Mouse (Mus musculus) testis, adult 2 months (tissue): Measurements from ENCODE around the gene Lifr. TPM values are rescaled to one million over a fixed set of nuclear protein-coding genes. Genes with fewer than 3 reads are reported as not detected.

ENCODE experiments used
- H3K27ac ChIP-seq: fragments of 200-500 bp; 2 replicates; pipeline ENCODE4 v1.5.1; 2012; ENCODE audit warnings: low read depth, low read length; ENCODE audit not compliant: control insufficient read depth, insufficient read depth
- H3K27me3 ChIP-seq: fragments of 200-500 bp; 2 replicates; pipeline ENCODE4 v1.6.1; 2012; ENCODE audit warnings: mild to moderate bottlenecking, low read length, moderate library complexity; ENCODE audit not compliant: control insufficient read depth, insufficient read depth
- H3K36me3 ChIP-seq: fragments of 200-500 bp; 2 replicates; pipeline ENCODE4 v1.6.1; 2012; ENCODE audit warnings: mild to moderate bottlenecking, low read length; ENCODE audit not compliant: control insufficient read depth, insufficient read depth
- H3K4me1 ChIP-seq: fragments of 200-500 bp; 2 replicates; pipeline ENCODE4 v1.6.1; 2012; ENCODE audit warnings: low read length; ENCODE audit not compliant: control insufficient read depth, insufficient read depth
- H3K4me3 ChIP-seq: fragments of 200-500 bp; 2 replicates; pipeline ENCODE4 v1.5.1; 2012; ENCODE audit warnings: low read depth, mild to moderate bottlenecking, low read length, moderate library complexity, mixed read lengths; ENCODE audit not compliant: control insufficient read depth
- CTCF ChIP-seq: fragments of 200-500 bp; IDR thresholded peaks from 2 replicates; pipeline ENCODE4 v1.5.1; 2012; ENCODE audit warnings: low read depth, mild to moderate bottlenecking, inconsistent platforms, low read length, moderate library complexity; ENCODE audit not compliant: control insufficient read depth, insufficient read depth, insufficient replicate concordance
- POLR2A ChIP-seq: fragments of 200-500 bp; IDR thresholded peaks from 2 replicates; pipeline ENCODE4 v1.6.1; 2012; ENCODE audit warnings: low read depth, mild to moderate bottlenecking, inconsistent platforms, low read length, moderate library complexity; ENCODE audit not compliant: control insufficient read depth
- polyA plus RNA-seq: library from polyadenylated mRNA; depleted of rRNA; stranded (reverse); fragments of >200 nt; gene quantifications from 2 replicates; pipeline ENCODE4 v1.2.3, GENCODE M21; 2012

Gene Lifr
- polyA plus RNA-seq, 1 experiment: 7.6 TPM

- Histone ChIP-seq H3K4me3 (peak overlapping the region; percentile 48), H3K27ac (peak overlapping the region; percentile 54), H3K36me3 (no peaks in the 10 kb centered on the region), H3K4me1 (peaks cover 16% of the 10 kb centered on the region), H3K27me3 (no peaks in the 10 kb centered on the region)
- TF ChIP-seq POLR2A: no peak
- no peak for TF ChIP-seq CTCF
Measured at GRCm38 (mm10) chr15:7130691-7131225, 40.3 kb downstream of the Lifr start.

- H3K27me3 ChIP-seq: no peaks in the 10 kb centered on the region
- peaks cover 16% of the 10 kb centered on the region for H3K4me1 ChIP-seq
- peak overlapping the region; percentile 10; the same call in 1 of the 2 replicates for H3K27ac ChIP-seq
- TF ChIP-seq CTCF (peak; percentile 26; the same call in 1 of the 2 replicates), POLR2A (no peak)
- no peak overlapping the region for H3K4me3 ChIP-seq
- no peaks in the 10 kb centered on the region for H3K36me3 ChIP-seq
Measured at GRCm38 (mm10) chr15:7132741-7133140, 42.3 kb downstream of the Lifr start.

- Histone ChIP-seq H3K4me3 (no peak overlapping the region), H3K27me3 (no peaks in the 10 kb centered on the region), H3K36me3 (no peaks in the 10 kb centered on the region), H3K4me1 (peaks cover 14% of the 10 kb centered on the region), H3K27ac (no peak overlapping the region)
- no peak for TF ChIP-seq POLR2A
Measured at GRCm38 (mm10) chr15:7134454-7135052, 44.1 kb downstream of the Lifr start.

GRCm38 (mm10) chr15:7135982-7136562, 45.7 kb downstream of the Lifr start:
- Histone ChIP-seq H3K27ac (no peak overlapping the region), H3K36me3 (no peaks in the 10 kb centered on the region), H3K4me1 (peaks cover 7% of the 10 kb centered on the region), H3K4me3 (no peak overlapping the region), H3K27me3 (no peaks in the 10 kb centered on the region)
- no peak for TF ChIP-seq POLR2A
- no peak for TF ChIP-seq CTCF

GRCm38 (mm10) chr15:7136912-7137311, 46.5 kb downstream of the Lifr start:
- no peak overlapping the region for H3K27ac ChIP-seq
- peaks cover 7% of the 10 kb centered on the region for H3K4me1 ChIP-seq
- H3K36me3 ChIP-seq: no peaks in the 10 kb centered on the region
- no peak overlapping the region for H3K4me3 ChIP-seq
- TF ChIP-seq CTCF (no peak), POLR2A (no peak)
- no peaks in the 10 kb centered on the region for H3K27me3 ChIP-seq

- Histone ChIP-seq H3K27me3 (no peaks in the 10 kb centered on the region), H3K36me3 (no peaks in the 10 kb centered on the region), H3K27ac (no peak overlapping the region), H3K4me1 (peaks cover 7% of the 10 kb centered on the region), H3K4me3 (no peak overlapping the region)
- no peak for TF ChIP-seq POLR2A
- no peak for TF ChIP-seq CTCF
Measured at GRCm38 (mm10) chr15:7137607-7138006, 47.2 kb downstream of the Lifr start.

- TF ChIP-seq CTCF (no peak), POLR2A (no peak)
- no peak overlapping the region for H3K4me3 ChIP-seq
- H3K27ac ChIP-seq: no peak overlapping the region
Measured at GRCm38 (mm10) chr15:7138471-7138870, 48.1 kb downstream of the Lifr start.

GRCm38 (mm10) chr15:7140322-7140721, 49.9 kb downstream of the Lifr start:
- Histone ChIP-seq H3K4me3 (no peak overlapping the region), H3K27ac (no peak overlapping the region), H3K36me3 (no peaks in the 10 kb centered on the region), H3K4me1 (no peaks in the 10 kb centered on the region; the same call in none of the 2 replicates), H3K27me3 (no peaks in the 10 kb centered on the region)
- TF ChIP-seq POLR2A: no peak
- no peak for TF ChIP-seq CTCF

More at GRCm38 (mm10) chr15:7138471-7138870, 48.1 kb downstream of the Lifr start:
- H3K27me3 ChIP-seq: no peaks in the 10 kb centered on the region
- peaks cover 3% of the 10 kb centered on the region for H3K4me1 ChIP-seq
- H3K36me3 ChIP-seq: no peaks in the 10 kb centered on the region
